Comparison of ENCODE assay signal across 23 mouse cellular contexts in the genomic region with DNA sequence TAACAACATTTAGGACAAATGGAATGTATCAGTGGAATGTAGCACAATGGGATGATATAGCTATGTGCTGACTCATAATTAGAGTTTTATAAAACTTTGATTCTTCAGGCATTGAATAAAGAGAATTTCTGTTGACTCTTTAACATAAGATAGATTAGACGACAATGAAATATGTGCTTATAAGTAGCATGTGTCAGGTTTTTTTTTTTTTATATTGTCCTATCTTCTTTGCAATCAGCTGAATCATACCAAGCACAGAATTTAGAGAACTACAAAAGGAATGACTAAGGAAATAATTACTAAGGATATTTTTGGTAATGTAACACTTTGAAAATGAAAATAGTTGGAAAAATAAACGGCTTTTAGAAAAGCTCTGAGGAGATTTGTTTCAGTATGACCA.
"Had no signal": no experiment of that assay in that cellular context is flagged by ENCODE, and none has a peak within 500 bp of the region (broad histone marks: within the 10 kb centered on the region; RNA-seq: fewer than 3 reads in every experiment).

No protein-coding gene starts in this region.

- H3K4me3 ChIP-seq: heart, adult 2 months; heart, embryonic 13.5 days; heart, embryonic 15.5 days; hindbrain, embryonic 12.5 days; intestine, embryonic 15.5 days; layer of hippocampus, adult 2 months; left cerebral cortex, adult 2 months; limb, embryonic 10.5 days; limb, embryonic 12.5 days; liver, embryonic 13.5 days; liver, embryonic 15.5 days had no signal

- DNase-seq: gastrocnemius, postnatal 14 days; gastrocnemius, postnatal 36 days; heart, adult 11 months; heart, adult 2 months; heart, postnatal 14 days; heart, postnatal 36 days; kidney, adult 18-20 months; kidney, adult 8-10 months; kidney, postnatal 10 days; kidney, postnatal 25 days; kidney, postnatal 4 days; liver; liver, embryonic 13.5 days had no signal

- H3K36me3 ChIP-seq: heart, embryonic 13.5 days; heart, embryonic 15.5 days; hindbrain, embryonic 12.5 days; intestine, embryonic 15.5 days; limb, embryonic 10.5 days; limb, embryonic 12.5 days; liver, embryonic 13.5 days; liver, embryonic 15.5 days had no signal

- H3K27me3 ChIP-seq: heart, embryonic 13.5 days; heart, embryonic 15.5 days; hindbrain, embryonic 12.5 days; intestine, embryonic 15.5 days; liver, embryonic 13.5 days; liver, embryonic 15.5 days had no signal

- H3K27ac ChIP-seq: heart, adult 2 months; heart, embryonic 13.5 days; heart, embryonic 15.5 days; hindbrain, embryonic 12.5 days; hindbrain, embryonic 14.5 days; intestine, embryonic 15.5 days; layer of hippocampus, adult 2 months; left cerebral cortex, adult 2 months; limb, embryonic 10.5 days; limb, embryonic 12.5 days; liver, embryonic 13.5 days; liver, embryonic 15.5 days had no signal

- H3K4me1 ChIP-seq: heart, embryonic 13.5 days; heart, embryonic 15.5 days; hindbrain, embryonic 12.5 days; intestine, embryonic 15.5 days; limb, embryonic 10.5 days; limb, embryonic 12.5 days; liver, embryonic 13.5 days; liver, embryonic 15.5 days had no signal

- H3K9me3 ChIP-seq: heart, embryonic 13.5 days; heart, embryonic 15.5 days; hindbrain, embryonic 12.5 days; intestine, embryonic 15.5 days; limb, embryonic 10.5 days; limb, embryonic 12.5 days; liver, embryonic 13.5 days; liver, embryonic 15.5 days had no signal
